28 mouse cellular contexts compared by ENCODE assay signal in the genomic region with DNA sequence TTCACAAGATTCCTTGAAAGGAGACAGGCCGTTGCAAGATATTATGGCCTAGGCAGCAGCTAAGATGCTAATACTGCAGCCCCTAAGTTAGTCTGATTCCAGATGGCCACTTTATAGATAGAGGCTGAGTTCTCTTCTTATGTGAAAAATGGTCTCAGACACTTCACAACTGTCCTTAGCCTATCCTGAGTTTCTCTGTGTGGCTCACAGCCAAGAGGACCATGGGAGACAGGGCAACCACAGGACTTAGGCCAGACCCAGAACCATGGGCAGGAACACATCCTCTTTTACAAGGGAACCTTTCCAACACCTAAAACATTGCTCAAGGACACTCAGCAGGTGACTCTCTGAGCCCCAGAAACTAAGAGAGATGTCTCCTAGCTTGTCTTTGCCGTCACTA. TPM values are rescaled to one million over a fixed set of nuclear protein-coding genes. Genes with fewer than 3 reads are reported as not detected.
A peak's percentile ranks its signal among the peaks of the same experiment; 100 is the strongest.
DNase-seq lines count a peak whose midpoint lies in the region; ATAC-seq lines count a peak whose summit lies in the region.
"Had no signal": no experiment of that assay in that cellular context is flagged by ENCODE, and none has a peak within 500 bp of the region (broad histone marks: within the 10 kb centered on the region; RNA-seq: fewer than 3 reads in every experiment).

No protein-coding gene starts in this region.

- H3K4me3 ChIP-seq in midbrain, embryonic 11.5 days (ENCODE audit: low read depth, low read length) = no peak overlapping the region
- no peak overlapping the region for H3K4me3 ChIP-seq in midbrain, embryonic 10.5 days
- H3K4me3 ChIP-seq: embryonic facial prominence, embryonic 13.5 days; embryonic facial prominence, embryonic 15.5 days; erythroblast, embryonic 14.5 days; forebrain, embryonic 10.5 days; forebrain, embryonic 12.5 days; gastrocnemius, adult 2 months had no signal

- H3K4me2 ChIP-seq in midbrain, embryonic 11.5 days = no peak overlapping the region
- H3K4me2 ChIP-seq: embryonic facial prominence, embryonic 13.5 days; embryonic facial prominence, embryonic 15.5 days; forebrain, embryonic 12.5 days had no signal

- DNase-seq in adrenal gland, postnatal 25 days = peak; percentile 11
- no peak for DNase-seq in adrenal gland, adult 18-20 months (ENCODE audit: low spot score in 2 of 2)
- DNase-seq in cerebellum, postnatal 14 days = peak; percentile 36 to 48
- DNase-seq in cerebellum, adult 8-10 months = no peak
- peak; percentile 15 to 23 for DNase-seq in cerebellum, postnatal 36 days
- DNase-seq in cerebellum, adult 18-20 months = no peak
- peak; percentile 49 for DNase-seq in midbrain, embryonic 11.5 days (ENCODE audit: low spot score, missing footprints)
- DNase-seq in midbrain, embryonic 10.5 days (ENCODE audit: low spot score) = no peak
- DNase-seq: cerebellum, adult 11 months; embryo, embryonic 11 days; gastrocnemius, adult 2 months had no signal

- no peaks in the 10 kb centered on the region for H3K36me3 ChIP-seq in midbrain, embryonic 11.5 days (ENCODE audit: control insufficient read depth, insufficient read depth, low read length)
- no peaks in the 10 kb centered on the region for H3K36me3 ChIP-seq in midbrain, embryonic 10.5 days
- H3K36me3 ChIP-seq: embryonic facial prominence, embryonic 13.5 days; embryonic facial prominence, embryonic 15.5 days; forebrain, embryonic 10.5 days; forebrain, embryonic 12.5 days had no signal

- no peak overlapping the region for H3K27ac ChIP-seq in midbrain, embryonic 11.5 days (ENCODE audit: low read depth, low read length)
- H3K27ac ChIP-seq in midbrain, embryonic 10.5 days (replicated peaks) = no peak overlapping the region
- H3K27ac ChIP-seq: embryonic facial prominence, embryonic 13.5 days; embryonic facial prominence, embryonic 15.5 days; forebrain, embryonic 10.5 days; forebrain, embryonic 12.5 days; gastrocnemius, adult 2 months had no signal

- H3K4me1 ChIP-seq in midbrain, embryonic 11.5 days (ENCODE audit: control insufficient read depth, insufficient read depth, low read length) = no peaks in the 10 kb centered on the region; the same call in 1 of the 2 replicates
- H3K4me1 ChIP-seq in midbrain, embryonic 10.5 days = peaks cover 7% of the 10 kb centered on the region
- H3K4me1 ChIP-seq: embryonic facial prominence, embryonic 13.5 days; embryonic facial prominence, embryonic 15.5 days; forebrain, embryonic 10.5 days; forebrain, embryonic 12.5 days had no signal

- no peaks in the 10 kb centered on the region for H3K27me3 ChIP-seq in midbrain, embryonic 11.5 days (ENCODE audit: control insufficient read depth, insufficient read depth, low read length)
- H3K27me3 ChIP-seq in midbrain, embryonic 10.5 days (ENCODE audit: low read depth, poor library complexity, severe bottlenecking) = no peaks in the 10 kb centered on the region
- H3K27me3 ChIP-seq: embryonic facial prominence, embryonic 13.5 days; embryonic facial prominence, embryonic 15.5 days; forebrain, embryonic 12.5 days had no signal

- no peak for ATAC-seq in midbrain, embryonic 11.5 days (ENCODE audit: low FRiP score)
- ATAC-seq: forebrain, embryonic 14.5 days; forebrain, embryonic 16.5 days had no signal

- no peaks in the 10 kb centered on the region for H3K9me3 ChIP-seq in midbrain, embryonic 11.5 days (ENCODE audit: control insufficient read depth, low read length)
- no peaks in the 10 kb centered on the region for H3K9me3 ChIP-seq in midbrain, embryonic 10.5 days (replicated peaks)
- H3K9me3 ChIP-seq: embryonic facial prominence, embryonic 13.5 days; embryonic facial prominence, embryonic 15.5 days; forebrain, embryonic 10.5 days; forebrain, embryonic 12.5 days had no signal

- no peak overlapping the region for H3K9ac ChIP-seq in midbrain, embryonic 11.5 days (ENCODE audit: low read length)
- H3K9ac ChIP-seq: embryonic facial prominence, embryonic 13.5 days; embryonic facial prominence, embryonic 15.5 days; forebrain, embryonic 12.5 days had no signal

- WGBS in midbrain, embryonic 11.5 days = 82% methylated on average over 2 of the region's 2 CpGs
- 88% methylated on average over 2 of the region's 2 CpGs for WGBS in midbrain, embryonic 10.5 days

RNA-seq across cellular contexts. Expression of a gene that starts 3.3 kb away (rescaled TPM):
- not detected in 2 replicates for total RNA-seq in adrenal gland, postnatal 25 days (2021)
- not detected for total RNA-seq in adrenal gland, adult 18-20 months (2021)
- polyA plus RNA-seq in midbrain, embryonic 11.5 days (2014; fragmentation: Nextera tagmentation; extraction: Ambion mirVana) = not detected in 2 replicates
- not detected in 2 replicates for polyA plus RNA-seq in midbrain, embryonic 10.5 days (2016; fragmentation: Nextera tagmentation; extraction: Ambion mirVana)
- total RNA-seq: adrenal gland, postnatal 14 days; adrenal gland, postnatal 4 days; common myeloid progenitor, adult 5-6 weeks; ES-E14; gastrocnemius, adult 2 months; MEL had no signal
- polyA plus RNA-seq: brain, embryonic 14.5 days; C2C12; cerebellum, adult 2 months; embryonic facial prominence, embryonic 11.5 days; embryonic facial prominence, embryonic 13.5 days; embryonic facial prominence, embryonic 15.5 days; erythroblast, embryonic 14.5 days; forebrain, embryonic 10.5 days; forebrain, embryonic 12.5 days; forebrain, embryonic 14.5 days; forebrain, embryonic 16.5 days; frontal cortex, adult 2 months had no signal

RNA-seq across cellular contexts. Expression of a gene that starts 8.1 kb away (rescaled TPM):
- total RNA-seq in adrenal gland, postnatal 25 days (2021) = not detected in 2 replicates
- total RNA-seq in adrenal gland, adult 18-20 months (2021) = not detected
- not detected in 2 replicates for polyA plus RNA-seq in midbrain, embryonic 11.5 days (2014; fragmentation: Nextera tagmentation; extraction: Ambion mirVana)
- not detected in 2 replicates for polyA plus RNA-seq in midbrain, embryonic 10.5 days (2016; fragmentation: Nextera tagmentation; extraction: Ambion mirVana)
- total RNA-seq: adrenal gland, postnatal 14 days; adrenal gland, postnatal 4 days; common myeloid progenitor, adult 5-6 weeks; ES-E14; gastrocnemius, adult 2 months; MEL had no signal
- polyA plus RNA-seq: brain, embryonic 14.5 days; C2C12; cerebellum, adult 2 months; embryonic facial prominence, embryonic 11.5 days; embryonic facial prominence, embryonic 13.5 days; embryonic facial prominence, embryonic 15.5 days; erythroblast, embryonic 14.5 days; forebrain, embryonic 10.5 days; forebrain, embryonic 12.5 days; forebrain, embryonic 14.5 days; forebrain, embryonic 16.5 days; frontal cortex, adult 2 months had no signal

RNA-seq across cellular contexts. Expression of a gene that starts 8.6 kb away (rescaled TPM):
- total RNA-seq in adrenal gland, postnatal 25 days (2021) = not detected in 2 replicates
- total RNA-seq in adrenal gland, adult 18-20 months (2021) = not detected
- polyA plus RNA-seq in midbrain, embryonic 11.5 days (2014; fragmentation: Nextera tagmentation; extraction: Ambion mirVana) = not detected in 2 replicates
- not detected in 2 replicates for polyA plus RNA-seq in midbrain, embryonic 10.5 days (2016; fragmentation: Nextera tagmentation; extraction: Ambion mirVana)
- total RNA-seq: adrenal gland, postnatal 14 days; adrenal gland, postnatal 4 days; common myeloid progenitor, adult 5-6 weeks; ES-E14; gastrocnemius, adult 2 months; MEL had no signal
- polyA plus RNA-seq: brain, embryonic 14.5 days; C2C12; cerebellum, adult 2 months; embryonic facial prominence, embryonic 11.5 days; embryonic facial prominence, embryonic 13.5 days; embryonic facial prominence, embryonic 15.5 days; erythroblast, embryonic 14.5 days; forebrain, embryonic 10.5 days; forebrain, embryonic 12.5 days; forebrain, embryonic 14.5 days; forebrain, embryonic 16.5 days; frontal cortex, adult 2 months had no signal

RNA-seq across cellular contexts. Expression of a gene that starts 36.7 kb away (rescaled TPM):
- total RNA-seq in adrenal gland, postnatal 25 days (2021) = not detected in 2 replicates
- total RNA-seq in adrenal gland, adult 18-20 months (2021) = not detected
- not detected in 2 replicates for polyA plus RNA-seq in midbrain, embryonic 11.5 days (2014; fragmentation: Nextera tagmentation; extraction: Ambion mirVana)
- polyA plus RNA-seq in midbrain, embryonic 10.5 days (2016; fragmentation: Nextera tagmentation; extraction: Ambion mirVana) = not detected in 2 replicates
- total RNA-seq: adrenal gland, postnatal 14 days; adrenal gland, postnatal 4 days; common myeloid progenitor, adult 5-6 weeks; ES-E14; gastrocnemius, adult 2 months; MEL had no signal
- polyA plus RNA-seq: brain, embryonic 14.5 days; C2C12; cerebellum, adult 2 months; embryonic facial prominence, embryonic 11.5 days; embryonic facial prominence, embryonic 13.5 days; embryonic facial prominence, embryonic 15.5 days; erythroblast, embryonic 14.5 days; forebrain, embryonic 10.5 days; forebrain, embryonic 12.5 days; forebrain, embryonic 14.5 days; forebrain, embryonic 16.5 days; frontal cortex, adult 2 months had no signal

RNA-seq across cellular contexts. Expression of a gene that starts 42.1 kb away (rescaled TPM):
- not detected in 2 replicates for total RNA-seq in adrenal gland, postnatal 25 days (2021)
- not detected for total RNA-seq in adrenal gland, adult 18-20 months (2021)
- not detected in 2 replicates for polyA plus RNA-seq in midbrain, embryonic 11.5 days (2014; fragmentation: Nextera tagmentation; extraction: Ambion mirVana)
- not detected in 2 replicates for polyA plus RNA-seq in midbrain, embryonic 10.5 days (2016; fragmentation: Nextera tagmentation; extraction: Ambion mirVana)
- total RNA-seq: adrenal gland, postnatal 14 days; adrenal gland, postnatal 4 days; common myeloid progenitor, adult 5-6 weeks; ES-E14; gastrocnemius, adult 2 months; MEL had no signal
- polyA plus RNA-seq: brain, embryonic 14.5 days; C2C12; cerebellum, adult 2 months; embryonic facial prominence, embryonic 11.5 days; embryonic facial prominence, embryonic 13.5 days; embryonic facial prominence, embryonic 15.5 days; erythroblast, embryonic 14.5 days; forebrain, embryonic 10.5 days; forebrain, embryonic 12.5 days; forebrain, embryonic 14.5 days; forebrain, embryonic 16.5 days; frontal cortex, adult 2 months had no signal

Comparison
In these comparisons a context has a peak if more than half of its experiments do, and no peak if none do; other contexts are left out.
1. DNase-seq: peak in adrenal gland, postnatal 25 days (single experiment), cerebellum, postnatal 14 days (2 of 2), cerebellum, postnatal 36 days (2 of 2) and midbrain, embryonic 11.5 days (single experiment); none in adrenal gland, adult 18-20 months (0 of 2), cerebellum, adult 8-10 months (single experiment), cerebellum, adult 18-20 months (0 of 2) and midbrain, embryonic 10.5 days (single experiment).